Mouse (Mus musculus) central nervous system, embryonic 14 days (tissue): Measurements from ENCODE around the gene Mnd1. TPM values are rescaled to one million over a fixed set of nuclear protein-coding genes. Genes with fewer than 3 reads are reported as not detected.

Source experiments
- polyA plus RNA-seq: library from polyadenylated mRNA; depleted of rRNA; stranded (reverse); fragments of >200 nt; gene quantifications from 2 replicates; pipeline ENCODE4 v1.2.3, GENCODE M21; 2012; rRNA removed

Mnd1 gene
- polyA plus RNA-seq: 3.0 and 3.9 TPM in 2 replicates

GRCm38 (mm10) chr3:84155558-84156006 lies at the start of gene Mnd1:
Mnd1 (minus strand) TSS chr3:84155786.

GRCm38 (mm10) chr3:84173581-84174154 lies 18.1 kb upstream of the Mnd1 start, which contains the start of gene Gm6525:
Gm6525 (plus strand) TSS chr3:84174104.

GRCm38 (mm10) chr3:84039646-84040475 lies 115.7 kb downstream of the Mnd1 start, which contains the start of gene Tmem131l:
Tmem131l (minus strand) TSS chr3:84040175.

Other genes with a start within 250 kb of the Mnd1 start
- gene Tmem131l, start 115.6 kb downstream of the Mnd1 start, polyA plus RNA-seq: 91.0 and 117 TPM in 2 replicates
- gene Gm6525, start 18.3 kb upstream of the Mnd1 start, polyA plus RNA-seq: 0.09 and 0.14 TPM in 2 replicates
- 80.4 and 99.1 TPM in 2 replicates for gene Trim2, start 151.1 kb upstream of the Mnd1 start, polyA plus RNA-seq